Mouse (Mus musculus): ENCODE data around the gene Armc9.

- TF ChIP-seq CTCF (IDR thresholded peaks at IDR 0.05; ENCODE audit: extremely low read depth, insufficient read depth, low read length) (no peak), POLR2A (IDR thresholded peaks at IDR 0.05; ENCODE audit: extremely low read depth, insufficient read depth, low read length) (no peak)
Observed at GRCm38 (mm10) chr1:86232631-86233030, 78.1 kb downstream of the Armc9 start.
